Mouse (Mus musculus) forebrain, embryonic 11.5 days (tissue): ENCODE measurements around the gene Gna15. TPM values are rescaled to one million over a fixed set of nuclear protein-coding genes. Genes with fewer than 3 reads are reported as not detected.

Experiments used
- ATAC-seq: fragments of 200-750 bp; cut with Nextera tagmentation; replicated peaks from 2 replicates; pipeline ENCODE4 v1.8.0; 2017; ENCODE audit warnings: moderate TSS enrichment; ENCODE audit not compliant: low FRiP score
- DNase-seq: peaks from one replicate; pipeline ENCODE4 v3.0.0-alpha.2; 2017; ENCODE audit warnings: low spot score
- H3K27ac ChIP-seq: fragments of 300-500 bp; sonication (generic); 2 replicates; pipeline ENCODE4 v1.5.1; 2014; ENCODE audit warnings: low read depth, low read length
- H3K27me3 ChIP-seq: fragments of 300-500 bp; sonication (generic); 2 replicates; pipeline ENCODE4 v1.6.1; 2014; ENCODE audit warnings: mild to moderate bottlenecking, low read length, mixed read lengths; ENCODE audit not compliant: control insufficient read depth, insufficient read depth
- H3K36me3 ChIP-seq: fragments of 300-500 bp; sonication (generic); 2 replicates; pipeline ENCODE4 v1.6.1; 2014; ENCODE audit warnings: mild to moderate bottlenecking, low read length, moderate library complexity, mixed read lengths; ENCODE audit not compliant: control insufficient read depth, insufficient read depth
- H3K4me1 ChIP-seq: fragments of 300-500 bp; sonication (generic); replicated peaks from 2 replicates; pipeline ENCODE4 v1.6.1; 2014; ENCODE audit warnings: low read length, mixed read lengths; ENCODE audit not compliant: control insufficient read depth, insufficient read depth
- H3K4me2 ChIP-seq: fragments of 300-500 bp; sonication (generic); 2 replicates; pipeline ENCODE4 v1.6.1; 2014; ENCODE audit warnings: low read depth, mild to moderate bottlenecking, low read length, moderate library complexity, mixed read lengths; ENCODE audit not compliant: severe bottlenecking
- H3K4me3 ChIP-seq: fragments of 300-500 bp; sonication (generic); 2 replicates; pipeline ENCODE4 v1.5.1; 2014; ENCODE audit warnings: low read depth, low read length
- H3K9ac ChIP-seq: fragments of 300-500 bp; sonication (generic); 2 replicates; pipeline ENCODE4 v1.6.1; 2014; ENCODE audit warnings: low read length
- H3K9me3 ChIP-seq: fragments of 300-500 bp; sonication (generic); 2 replicates; pipeline ENCODE4 v1.6.1; 2016; ENCODE audit warnings: low read length, mixed read lengths; ENCODE audit not compliant: control insufficient read depth
- WGBS: fragments of 180-500 bp; shearing (Covaris S2); extraction: QIAGEN DNeasy Blood & Tissue Kit; methylation state at CpG from one replicate; pipeline ENCODE4 v1.1.7; 2014; 5-methylcytosine and 5-hydroxymethylcytosine counted together
- polyA plus RNA-seq: library from polyadenylated mRNA; unstranded; fragments of >200 nt; fragmentation: Nextera tagmentation; extraction: Ambion mirVana; gene quantifications from 2 replicates; pipeline ENCODE4 v1.2.1, GENCODE M21; 2014

Gna15 gene
- polyA plus RNA-seq, result 0.45 and 0.68 TPM in 2 replicates

DNA sequence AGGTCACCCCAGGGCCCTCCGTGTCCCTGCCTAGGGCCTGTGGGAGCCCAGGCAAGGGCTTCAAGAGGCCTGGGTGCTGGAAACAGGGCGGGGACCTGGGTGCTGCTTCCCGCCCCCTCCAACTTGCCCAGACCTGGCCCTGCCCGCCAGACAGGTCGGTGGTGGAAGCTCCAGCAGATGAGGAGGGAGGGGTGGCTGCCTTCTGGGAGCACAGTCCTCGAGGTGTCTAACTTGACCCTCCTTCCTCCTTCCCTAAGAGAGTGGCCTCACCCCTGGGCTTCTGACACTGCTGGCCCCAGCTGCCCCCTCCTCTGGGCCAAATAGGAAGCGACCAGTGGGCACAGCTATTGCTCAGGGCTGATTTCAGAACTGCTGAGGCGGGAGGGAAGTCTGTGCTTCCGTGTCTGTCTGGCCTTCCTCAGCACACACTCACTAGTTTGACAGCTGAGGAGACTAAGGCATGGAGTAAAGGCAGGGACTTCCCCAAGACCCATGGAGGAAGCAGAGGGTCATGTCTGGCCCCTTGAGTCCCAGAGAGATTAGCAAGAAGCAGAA, at the start of gene Gna15:
TSS of gene Gna15 (minus strand) at position 175 of the 555 bp plus-strand sequence.
- no peaks in the 10 kb centered on the region for H3K9me3 ChIP-seq
- no peak within 1 kb of the TSS for H3K4me3 ChIP-seq
- H3K4me1 ChIP-seq, result no peaks in the 10 kb centered on the region
- no peaks in the 10 kb centered on the region for H3K36me3 ChIP-seq
- H3K4me2 ChIP-seq, result no peak within 1 kb of the TSS
- DNase-seq (no peak), ATAC-seq (no peak)
- no peaks in the 10 kb centered on the region; the same call in 1 of the 2 replicates for H3K27me3 ChIP-seq
- 25% methylated on average over 9 of the region's 9 CpGs for WGBS
- no peak within 1 kb of the TSS for H3K9ac ChIP-seq
- H3K27ac ChIP-seq, result no peak within 1 kb of the TSS

DNA sequence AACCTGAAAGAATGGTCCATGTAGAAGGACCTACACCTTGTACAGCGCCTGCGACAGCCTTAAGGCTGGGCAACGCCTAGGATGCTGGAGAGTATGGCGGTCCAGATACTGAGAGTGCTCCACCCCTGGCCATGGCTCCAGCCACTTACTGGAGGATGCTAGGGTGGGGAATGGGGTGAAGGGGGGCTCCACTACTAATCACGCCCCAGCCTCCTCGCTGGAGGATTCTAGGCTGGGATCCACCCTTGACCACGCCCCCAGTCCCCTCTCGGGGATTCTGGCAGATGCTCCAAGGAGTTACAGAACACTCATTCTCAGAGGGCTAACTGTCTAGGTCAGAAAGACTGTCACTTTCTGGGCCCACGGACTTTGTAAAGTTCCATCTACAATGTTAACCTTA, 49.0 kb upstream of the Gna15 start:
- Histone ChIP-seq H3K9ac (no peak overlapping the region), H3K4me3 (no peak overlapping the region), H3K36me3 (no peaks in the 10 kb centered on the region), H3K9me3 (no peaks in the 10 kb centered on the region), H3K4me1 (peaks cover 48% of the 10 kb centered on the region), H3K27ac (no peak overlapping the region), H3K4me2 (no peak overlapping the region), H3K27me3 (peaks cover 69% of the 10 kb centered on the region)
- ATAC-seq (no peak), DNase-seq (no peak)
- 9% methylated on average over 9 of the region's 9 CpGs for WGBS

DNA sequence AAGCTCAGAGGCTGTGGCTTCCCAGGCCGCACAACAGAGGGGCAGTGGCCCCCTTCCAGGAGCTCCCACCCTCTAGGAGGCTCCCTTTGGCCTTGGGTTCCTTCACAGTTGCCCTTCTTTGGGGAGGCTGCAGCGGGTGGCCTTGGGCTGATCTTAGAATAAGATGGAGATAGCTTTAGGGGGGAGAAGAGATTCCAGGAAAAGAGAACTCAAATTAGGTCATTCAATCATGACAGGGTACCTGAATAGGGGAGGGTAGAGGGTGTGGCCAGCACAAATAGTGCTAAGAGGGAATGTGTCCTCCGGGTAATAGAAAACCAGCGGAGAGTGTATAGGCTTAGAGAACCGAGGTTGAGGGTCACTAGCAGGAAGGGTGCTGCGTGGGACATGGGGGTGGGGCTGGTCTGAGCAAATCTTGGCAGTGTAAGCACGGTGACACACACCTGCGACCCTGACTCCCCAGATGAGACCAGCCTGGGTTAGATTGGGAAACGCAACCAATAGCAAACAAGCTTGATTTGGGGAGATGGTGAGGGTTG, 48.2 kb upstream of the Gna15 start:
- ATAC-seq, result no peak
- Histone ChIP-seq H3K9ac (no peak overlapping the region; the same call in 1 of the 2 replicates), H3K4me2 (peak overlapping the region; percentile 69), H3K9me3 (no peaks in the 10 kb centered on the region), H3K4me1 (peaks cover 48% of the 10 kb centered on the region), H3K27ac (no peak overlapping the region), H3K27me3 (peaks cover 71% of the 10 kb centered on the region), H3K36me3 (no peaks in the 10 kb centered on the region), H3K4me3 (no peak overlapping the region)
- WGBS, result under 1% methylated on average over 9 of the region's 9 CpGs
- DNase-seq, result no peak

DNA sequence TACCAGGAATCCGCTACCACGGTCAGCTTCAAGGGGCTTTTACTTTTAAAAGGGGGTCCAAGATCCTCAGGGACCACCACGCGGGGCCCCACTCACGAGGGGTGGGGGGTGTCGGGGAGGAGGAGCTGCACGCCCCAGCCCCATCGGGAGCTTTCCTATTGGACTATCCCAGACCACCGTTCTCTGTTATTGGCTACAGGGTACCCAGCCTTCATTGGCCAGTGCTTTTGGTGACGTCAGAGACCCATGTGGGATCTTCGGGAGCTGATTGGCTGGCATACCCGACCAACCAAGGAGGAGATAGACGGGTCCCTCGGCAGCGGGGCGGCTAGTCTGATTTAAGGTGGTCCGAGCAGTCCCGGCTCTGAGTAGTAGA, 47.5 kb upstream of the Gna15 start:
- Histone ChIP-seq H3K9ac (no peak overlapping the region; the same call in 1 of the 2 replicates), H3K27me3 (peaks cover 70% of the 10 kb centered on the region), H3K36me3 (no peaks in the 10 kb centered on the region), H3K4me3 (peak overlapping the region; percentile 30), H3K4me2 (peak overlapping the region; percentile 69), H3K27ac (0 out of 2 replicates have a peak overlapping the region, but pooled peaks have one; percentile 53), H3K9me3 (no peaks in the 10 kb centered on the region), H3K4me1 (peaks cover 48% of the 10 kb centered on the region)
- 0% methylated on average over 18 of the region's 18 CpGs for WGBS
- DNase-seq, result peak; percentile 95
- ATAC-seq, result peak; percentile 91

DNA sequence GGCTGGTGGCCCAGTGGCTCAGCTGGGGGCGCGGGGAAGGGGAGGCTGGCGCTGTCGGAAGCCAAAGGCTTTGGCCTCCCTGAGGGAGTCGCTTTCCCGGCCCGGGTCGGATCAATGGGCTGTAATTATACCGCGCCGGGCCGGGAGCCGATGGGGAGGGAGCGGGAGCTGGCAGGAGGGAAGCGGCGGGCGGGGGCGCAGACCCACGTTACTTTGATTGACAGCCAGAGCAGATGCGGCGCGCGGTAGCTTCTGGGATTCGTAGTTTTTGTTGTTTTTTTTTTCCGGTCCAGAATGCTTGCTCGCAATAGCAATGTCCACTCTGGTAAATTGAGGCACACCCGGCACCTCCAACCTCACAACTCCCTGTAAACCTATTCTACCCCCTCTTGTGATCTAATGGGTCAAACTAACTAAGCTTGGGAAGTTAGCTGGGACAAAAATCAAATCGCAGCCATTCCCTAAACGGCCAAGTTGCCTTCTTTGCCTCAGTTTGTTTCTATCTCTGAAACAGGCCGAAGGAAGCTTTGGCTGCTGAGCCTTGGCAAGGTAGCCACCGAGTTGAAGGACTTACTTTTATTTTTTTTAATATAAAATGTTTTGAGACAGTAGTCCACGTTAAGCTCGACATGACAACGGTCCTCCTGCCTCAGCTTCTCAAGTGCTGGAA, 46.9 kb upstream of the Gna15 start:
- ATAC-seq (peak; percentile 78), DNase-seq (peak; percentile 99)
- Histone ChIP-seq H3K4me3 (peak overlapping the region; percentile 30), H3K27ac (peak overlapping the region; percentile 65), H3K36me3 (no peaks in the 10 kb centered on the region), H3K9ac (no peak overlapping the region; the same call in 1 of the 2 replicates), H3K27me3 (peaks cover 70% of the 10 kb centered on the region), H3K4me2 (peak overlapping the region; percentile 69), H3K9me3 (no peaks in the 10 kb centered on the region), H3K4me1 (peaks cover 47% of the 10 kb centered on the region)
- 0% methylated on average over 32 of the region's 34 CpGs for WGBS

DNA sequence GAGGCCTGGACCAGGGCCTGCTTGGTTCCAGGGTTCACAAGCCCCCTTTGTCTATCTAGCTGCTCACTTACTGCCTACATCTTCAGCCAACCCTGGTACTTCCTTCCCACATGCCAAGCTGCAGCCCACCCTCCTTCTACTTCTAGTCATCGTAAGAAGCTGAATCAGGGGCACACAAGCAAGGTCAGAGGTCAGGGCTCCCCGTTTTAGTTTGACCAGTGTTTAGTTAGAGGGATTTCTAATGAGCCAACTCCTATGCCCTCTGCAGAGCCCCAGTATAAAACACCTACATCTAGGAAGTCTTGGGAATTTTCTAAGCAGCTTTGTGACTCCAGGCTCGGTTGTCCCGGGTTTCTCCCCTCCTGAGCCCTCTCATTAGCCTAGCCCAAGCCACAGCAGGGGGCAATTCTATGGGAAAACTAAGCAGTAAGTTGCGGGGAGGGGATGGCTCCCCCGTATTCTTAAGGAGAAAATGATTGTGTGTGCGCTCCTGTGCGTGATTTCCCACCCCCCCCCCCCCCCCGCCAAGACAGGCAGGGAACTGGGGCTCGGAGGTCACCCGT, 46.3 kb upstream of the Gna15 start:
- peaks cover 2% of the 10 kb centered on the region; the same call in 1 of the 2 replicates for H3K36me3 ChIP-seq
- H3K9me3 ChIP-seq, result no peaks in the 10 kb centered on the region
- H3K4me1 ChIP-seq, result peaks cover 41% of the 10 kb centered on the region
- peak; percentile 21 for ATAC-seq
- 0% methylated on average over 10 of the region's 11 CpGs for WGBS
- peak overlapping the region; percentile 69 for H3K4me2 ChIP-seq
- peaks cover 69% of the 10 kb centered on the region for H3K27me3 ChIP-seq
- peak overlapping the region; percentile 65 for H3K27ac ChIP-seq
- H3K4me3 ChIP-seq, result peak overlapping the region; percentile 30; the same call in 1 of the 2 replicates
- no peak overlapping the region; the same call in 1 of the 2 replicates for H3K9ac ChIP-seq
- DNase-seq, result no peak

DNA sequence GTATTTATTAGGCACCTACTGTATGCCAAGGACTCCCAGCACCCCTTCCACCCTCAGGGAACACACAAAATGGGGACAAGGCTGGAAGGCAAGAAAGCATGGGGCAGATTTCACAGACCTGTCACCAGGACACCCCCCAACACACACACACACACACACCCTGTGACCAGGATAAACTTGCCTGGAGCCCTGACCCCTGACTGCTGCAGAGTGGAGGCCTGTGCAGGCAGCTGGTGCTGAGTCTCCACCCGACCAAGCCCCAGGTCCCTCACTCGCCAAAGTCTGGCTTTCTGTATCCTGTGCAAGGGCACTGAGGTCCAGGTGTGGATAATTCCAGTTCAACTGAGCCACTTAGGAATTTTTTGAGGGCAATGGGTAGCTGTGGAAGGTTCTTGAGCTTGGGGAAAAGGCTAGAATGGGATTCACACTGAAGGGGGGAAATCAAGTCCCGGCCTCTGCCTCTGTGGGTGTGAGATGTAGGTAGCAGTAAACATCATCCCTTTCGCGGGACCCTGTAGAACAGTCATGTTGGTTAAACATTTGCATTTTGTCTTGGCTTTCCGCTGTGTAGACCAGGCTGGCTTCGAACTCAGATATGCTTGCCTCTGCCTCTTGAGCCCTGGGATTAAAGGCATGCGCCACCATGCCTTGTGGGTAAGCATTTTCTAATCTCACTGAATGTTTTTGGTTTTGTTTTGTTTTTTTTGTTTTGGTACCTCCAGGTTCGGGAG, 45.6 kb upstream of the Gna15 start:
- Histone ChIP-seq H3K4me2 (no peak overlapping the region), H3K4me1 (peaks cover 40% of the 10 kb centered on the region), H3K27me3 (peaks cover 70% of the 10 kb centered on the region), H3K4me3 (no peak overlapping the region), H3K9me3 (no peaks in the 10 kb centered on the region), H3K9ac (no peak overlapping the region), H3K27ac (no peak overlapping the region; the same call in 1 of the 2 replicates), H3K36me3 (peaks cover 2% of the 10 kb centered on the region; the same call in 1 of the 2 replicates)
- 31% methylated on average over 9 of the region's 9 CpGs for WGBS
- peak; percentile 67 for DNase-seq
- ATAC-seq, result no peak
